Mouse (Mus musculus) granulocyte monocyte progenitor cell, adult 5-6 weeks (primary cell): ENCODE measurements around the gene Hist1h2bf. TPM values are rescaled to one million over a fixed set of nuclear protein-coding genes. Genes with fewer than 3 reads are reported as not detected.

Experiments used
- ATAC-seq: replicated peaks from 2 replicates; pipeline ENCODE4 v1.8.0; 2016; ENCODE audit warnings: mild to moderate bottlenecking, moderate TSS enrichment, inconsistent platforms; ENCODE audit not compliant: poor library complexity, severe bottlenecking
- total RNA-seq, 2 experiments: library from RNA; stranded (forward) in 1 of 2; stranded (reverse) in 1 of 2; fragments of 200-712, 200-1000 nt in 1 of 2; fragments of >200 nt in 1 of 2; fragmentation: Nextera tagmentation in 1 of 2; gene quantifications; 2 replicates each; pipeline ENCODE4 v1.2.3; 2014 to 2017

Hist1h2bf gene
- 148 and 188 TPM in 2 replicates for total RNA-seq (2014; fragmentation: Nextera tagmentation)
- 453 and 461 TPM in 2 replicates for total RNA-seq (2017)

DNA sequence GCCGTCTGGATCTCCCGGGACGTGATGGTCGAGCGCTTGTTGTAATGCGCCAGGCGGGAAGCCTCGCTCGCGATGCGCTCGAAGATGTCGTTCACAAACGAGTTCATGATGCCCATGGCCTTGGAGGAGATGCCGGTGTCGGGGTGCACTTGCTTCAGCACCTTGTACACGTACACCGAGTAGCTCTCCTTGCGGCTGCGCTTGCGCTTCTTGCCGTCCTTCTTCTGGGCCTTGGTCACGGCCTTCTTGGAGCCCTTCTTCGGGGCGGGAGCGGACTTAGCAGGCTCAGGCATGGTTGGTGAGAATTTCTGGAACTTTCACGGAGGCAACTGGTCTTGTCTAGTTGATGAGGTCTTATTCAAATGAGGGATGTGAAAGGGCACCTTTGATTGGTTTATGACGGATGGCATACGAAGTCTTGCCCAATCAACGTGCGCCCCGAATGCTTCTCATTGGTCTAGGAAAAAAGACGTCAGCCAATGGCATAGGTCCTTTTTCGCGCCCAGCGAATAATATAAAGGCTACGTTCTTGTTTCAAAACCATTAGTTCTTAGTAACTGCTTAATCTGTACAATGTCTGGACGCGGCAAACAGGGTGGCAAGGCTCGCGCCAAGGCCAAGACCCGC lies at the start of gene Hist1h2bf, which contains the start of gene Hist1h2ad:
Hist1h2bf (minus strand) TSS at position 299 of the 627 bp plus-strand sequence.
Hist1h2ad (plus strand) TSS at position 484 of the 627 bp plus-strand sequence.
- ATAC-seq = peak; percentile 67

GRCm38 (mm10) chr13:23622861-23623450 lies 49.0 kb upstream of the Hist1h2bf start:
- ATAC-seq = no peak

DNA sequence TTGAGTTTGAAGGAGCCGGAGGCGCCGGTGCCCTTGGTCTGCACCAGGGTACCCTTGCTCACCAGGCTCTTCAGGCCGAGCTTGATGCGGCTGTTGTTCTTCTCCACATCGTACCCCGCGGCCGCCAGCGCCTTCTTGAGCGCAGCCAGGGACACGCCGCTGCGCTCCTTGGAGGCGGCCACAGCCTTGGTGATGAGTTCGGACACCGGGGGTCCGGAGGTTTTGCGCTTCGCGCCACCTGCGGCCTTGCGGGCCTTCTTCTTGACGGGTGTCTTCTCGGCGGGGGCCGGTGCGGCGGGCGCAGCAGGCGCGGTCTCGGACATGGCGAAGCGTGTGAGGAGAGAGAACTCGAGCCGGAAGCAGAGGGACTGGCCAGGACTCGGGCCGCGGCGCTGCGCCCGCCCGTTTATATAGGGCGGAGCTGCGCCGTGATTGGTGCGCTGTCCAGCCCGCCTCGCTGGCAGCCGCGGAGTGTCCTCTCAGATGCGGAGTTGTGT lies 48.2 kb upstream of the Hist1h2bf start, which contains the start of gene Hist1h1e:
Hist1h1e (minus strand) TSS at position 384 of the 497 bp plus-strand sequence.
- ATAC-seq = peak; percentile 69

GRCm38 (mm10) chr13:23621532-23622174 lies 47.7 kb upstream of the Hist1h2bf start:
- ATAC-seq = peak; percentile 69

DNA sequence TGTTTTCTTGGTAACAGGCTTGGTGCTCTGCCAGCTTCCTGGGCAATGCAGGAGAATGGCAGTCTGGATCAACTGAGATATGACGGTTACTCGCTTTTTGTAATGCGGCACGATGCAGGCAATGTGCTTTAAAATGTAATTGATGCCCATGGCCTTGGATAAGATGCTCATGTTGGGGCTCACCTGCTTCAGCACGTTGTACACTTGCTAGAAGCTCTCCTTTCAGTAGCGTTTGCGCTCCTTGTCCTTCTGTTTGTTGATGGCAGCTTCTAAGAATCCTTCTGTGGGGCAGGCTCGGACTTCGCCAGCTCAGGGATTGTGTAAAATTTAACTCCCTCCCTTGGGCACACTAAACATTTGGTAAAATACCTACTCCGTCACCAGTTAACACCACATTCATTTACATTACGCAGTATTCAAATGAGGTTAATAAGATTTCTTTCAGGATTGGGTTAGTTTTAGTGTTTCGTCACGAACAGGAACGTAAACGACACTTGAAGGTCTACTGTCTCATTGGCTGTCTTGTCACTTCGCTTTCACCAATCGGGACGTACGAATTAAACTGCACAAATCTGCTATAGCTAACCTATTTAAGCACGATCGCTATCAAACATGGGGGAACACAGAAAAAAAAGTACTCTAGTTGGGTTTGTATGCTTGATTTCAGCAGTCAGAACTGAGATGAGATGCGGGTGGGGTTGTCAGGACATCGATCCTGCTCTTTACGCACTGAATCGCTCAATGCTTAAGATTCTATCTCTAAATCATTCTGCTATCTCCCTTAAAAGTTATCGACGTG lies 46.9 kb upstream of the Hist1h2bf start, which contains the start of gene Hist1h2be:
Hist1h2be (minus strand) TSS at position 392 of the 799 bp plus-strand sequence.
- ATAC-seq = peak; percentile 62

- no peak for ATAC-seq
Measured at GRCm38 (mm10) chr13:23620056-23620732, 46.2 kb upstream of the Hist1h2bf start.

- ATAC-seq = no peak
Measured at GRCm38 (mm10) chr13:23611638-23612037, 37.6 kb upstream of the Hist1h2bf start.

DNA sequence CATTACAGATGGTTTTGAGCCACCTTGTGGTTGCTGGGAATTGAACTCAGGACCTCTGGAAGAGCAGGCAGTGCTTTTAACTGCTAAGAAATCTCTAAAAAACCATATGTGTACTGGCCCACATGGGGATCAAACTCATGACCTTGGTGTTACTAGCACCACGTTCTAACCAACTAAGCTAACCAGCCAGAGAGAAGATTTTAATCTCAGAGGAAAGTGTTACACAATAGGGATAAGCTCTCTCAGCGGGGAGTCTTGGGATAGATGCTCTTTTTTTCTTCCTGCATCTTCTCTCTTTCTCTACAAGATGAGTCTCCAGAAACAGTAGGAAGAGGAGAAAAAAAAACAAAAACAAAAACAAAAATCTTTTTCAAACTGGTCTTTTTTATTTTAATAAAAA lies 36.4 kb upstream of the Hist1h2bf start:
- ATAC-seq = no peak

DNA sequence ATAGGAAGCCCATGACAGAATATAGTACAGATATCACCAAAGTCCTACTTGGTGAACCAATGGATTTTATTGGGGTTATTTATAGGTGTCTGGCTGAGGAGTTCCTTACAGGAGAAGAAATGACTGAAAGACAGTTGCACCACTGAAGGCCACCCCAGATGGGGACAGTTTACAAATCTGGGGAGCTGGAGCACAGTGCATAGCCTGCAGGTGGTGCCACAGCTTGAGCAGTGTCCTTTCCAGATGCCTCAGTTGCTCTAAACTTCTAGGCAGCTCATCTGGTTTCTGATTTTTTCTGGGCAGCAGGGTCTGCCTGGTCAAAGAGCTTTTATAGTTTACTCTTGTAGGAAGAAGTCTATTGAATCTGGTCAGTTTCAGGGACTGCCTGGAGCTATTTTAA lies 35.8 kb upstream of the Hist1h2bf start:
- ATAC-seq = no peak

DNA sequence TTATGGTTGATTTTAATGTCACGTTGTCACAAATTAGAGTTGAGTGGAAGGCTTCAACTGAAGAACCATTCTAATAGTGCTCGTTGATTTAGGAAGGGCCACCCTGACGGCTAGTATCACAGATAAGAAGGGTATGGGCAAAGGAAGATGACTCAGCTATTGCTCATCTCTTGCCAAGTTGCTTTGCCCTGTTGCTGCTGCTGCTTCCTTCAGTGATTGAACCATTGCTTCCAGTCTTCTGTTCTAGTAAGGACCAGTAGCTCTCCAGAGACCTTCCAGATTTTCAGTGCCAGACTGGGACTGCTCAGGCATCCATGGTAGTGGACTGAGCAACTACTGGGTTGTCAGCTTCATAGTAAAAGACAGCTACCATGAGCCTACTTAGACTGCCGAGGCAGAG lies 35.2 kb upstream of the Hist1h2bf start:
- no peak for ATAC-seq

GRCm38 (mm10) chr13:23605052-23605451 lies 31.1 kb upstream of the Hist1h2bf start:
- ATAC-seq = no peak

DNA sequence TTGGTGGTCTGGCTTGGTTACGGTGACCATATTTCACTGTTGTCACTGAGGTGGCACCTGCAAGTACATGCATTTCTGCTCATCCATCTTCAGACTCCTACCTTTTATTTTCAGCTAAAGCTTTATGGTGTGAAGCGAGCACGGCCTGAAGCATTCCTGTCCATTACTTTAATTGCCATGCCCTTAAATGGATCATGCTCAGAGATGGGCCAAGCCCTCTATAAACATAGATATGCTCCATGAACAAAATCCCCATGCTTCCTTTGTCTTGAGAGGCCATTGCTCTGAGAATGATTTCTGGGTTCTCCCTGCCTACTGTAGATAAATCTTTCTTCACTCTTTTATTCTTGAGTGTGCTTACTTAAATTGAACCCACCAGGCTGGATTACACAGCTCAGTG lies 30.5 kb upstream of the Hist1h2bf start:
- no peak for ATAC-seq

GRCm38 (mm10) chr13:23603182-23603699 lies 29.2 kb upstream of the Hist1h2bf start:
- no peak for ATAC-seq

DNA sequence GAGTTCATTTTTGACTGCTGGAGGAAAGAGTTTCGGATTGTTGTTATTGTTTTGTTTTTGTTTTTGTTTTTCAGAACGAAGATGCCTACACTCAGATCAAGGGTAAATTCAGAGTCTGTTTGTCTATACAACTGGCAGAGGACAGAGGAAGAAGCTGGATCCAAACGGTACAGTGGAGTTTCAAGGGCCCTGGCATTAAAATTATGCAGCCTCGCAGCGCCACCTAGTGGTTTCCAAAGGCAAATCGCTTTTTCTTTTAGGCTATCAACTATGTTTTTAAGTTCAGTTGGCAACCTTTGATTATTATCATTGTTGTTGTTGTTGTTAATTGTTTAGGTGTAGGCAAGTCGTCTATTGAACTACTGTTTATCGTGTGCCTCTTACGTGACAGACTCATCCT lies 24.0 kb upstream of the Hist1h2bf start:
- peak; percentile 79 for ATAC-seq

- no peak for ATAC-seq
Measured at GRCm38 (mm10) chr13:23595622-23596372, 21.8 kb upstream of the Hist1h2bf start.

DNA sequence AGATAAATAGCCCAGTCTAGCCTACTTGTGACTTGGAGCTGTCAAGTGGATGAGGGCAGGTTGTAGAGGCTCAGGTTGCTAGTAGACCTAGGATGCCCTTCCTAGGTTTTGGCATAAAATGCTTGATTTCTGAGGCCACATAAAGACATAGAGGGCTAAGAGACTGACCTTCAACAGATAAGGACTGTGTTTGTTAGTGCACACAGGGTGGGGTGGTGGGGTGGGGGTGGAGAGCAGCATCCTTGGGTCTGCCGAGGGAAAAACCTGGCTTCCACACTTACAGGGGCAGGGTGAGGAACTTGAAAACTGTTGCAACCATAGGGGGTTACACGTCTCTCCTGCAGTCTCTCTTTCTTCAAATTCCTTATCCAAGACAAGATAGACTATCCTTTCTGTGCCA lies 21.2 kb upstream of the Hist1h2bf start:
- ATAC-seq = no peak

DNA sequence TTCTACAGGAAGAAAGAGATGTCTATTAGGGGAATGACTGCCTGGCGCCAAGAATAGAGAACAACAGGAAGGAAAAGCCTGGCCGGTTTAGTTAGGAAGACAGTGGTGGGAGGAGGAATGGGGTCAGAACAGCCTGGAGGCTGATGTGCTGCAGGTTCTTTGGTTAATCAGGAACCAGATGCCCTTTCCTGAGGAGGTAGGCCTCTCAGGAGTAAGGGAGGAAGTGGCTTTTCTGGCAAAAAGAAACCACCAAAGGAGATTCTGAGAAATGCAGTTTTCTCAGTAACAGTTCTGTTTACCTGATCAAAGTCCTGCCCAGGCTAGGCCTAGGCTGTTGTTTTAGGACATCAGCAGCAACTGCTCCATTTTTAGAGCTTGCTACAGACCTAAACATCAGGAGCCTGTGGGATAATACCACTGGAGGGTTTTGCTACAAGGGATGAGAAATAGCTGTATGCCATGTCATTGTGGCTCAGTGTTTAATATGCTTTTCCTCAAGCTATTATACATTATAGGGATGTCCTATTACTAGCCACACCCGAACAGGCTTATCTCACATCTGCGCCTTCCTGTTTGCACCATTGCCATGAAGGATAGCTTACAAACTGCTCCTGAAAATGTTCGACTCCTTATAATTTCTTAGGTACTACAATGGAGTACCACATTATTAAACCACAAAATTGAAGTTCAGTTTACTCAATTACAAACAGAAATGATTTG lies 19.2 kb upstream of the Hist1h2bf start:
- peak; percentile 61 for ATAC-seq

GRCm38 (mm10) chr13:23592614-23593013 lies 18.6 kb upstream of the Hist1h2bf start:
- ATAC-seq = no peak
